Mouse (Mus musculus) myocyte (in vitro differentiated cells): ENCODE data around the gene Cep68.

Experiments
- POLR2A ChIP-seq: IDR thresholded peaks from one replicate; pipeline ENCODE4 v1.6.1; 2011; ENCODE audit warnings: low read depth, mild to moderate bottlenecking, control low read depth, moderate library complexity; ENCODE audit not compliant: insufficient read length
- POLR2AphosphoS2 ChIP-seq: IDR thresholded peaks from one replicate; pipeline ENCODE4 v1.6.1; 2011; ENCODE audit warnings: low read depth, control low read depth; ENCODE audit not compliant: insufficient read length

DNA sequence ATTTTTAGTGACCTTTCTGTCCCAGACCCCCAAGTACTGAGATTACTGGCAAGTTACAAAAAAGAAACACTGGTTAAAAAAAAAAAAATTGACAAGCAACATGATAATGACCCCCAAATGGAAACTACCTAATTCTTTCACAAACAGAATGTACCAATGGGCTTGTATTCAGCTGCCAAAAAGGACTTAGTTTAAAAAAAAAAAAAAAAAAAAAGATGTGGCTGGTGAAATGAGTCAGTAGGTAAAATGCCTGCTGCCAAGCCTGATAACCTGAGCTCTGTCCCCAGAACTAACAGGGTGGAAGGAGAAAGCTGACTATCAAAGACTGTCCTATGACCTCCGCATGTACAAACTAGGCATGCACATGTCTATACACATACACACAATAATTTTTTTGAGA, 32.0 kb downstream of the Cep68 start:
- TF ChIP-seq POLR2A (no peak), POLR2AphosphoS2 (no peak)
